Mouse (Mus musculus) neural tube, embryonic 15.5 days (tissue): Measurements from ENCODE around the gene Galnt2. TPM values are rescaled to one million over a fixed set of nuclear protein-coding genes. Genes with fewer than 3 reads are reported as not detected.

ENCODE experiments used
- ATAC-seq: fragments of 200-750 bp; cut with Nextera tagmentation; 2 replicates; pipeline ENCODE4 v1.8.0; 2017; ENCODE audit warnings: mild to moderate bottlenecking, moderate TSS enrichment, moderate library complexity; ENCODE audit not compliant: low FRiP score
- H3K27ac ChIP-seq: fragments of 300-500 bp; sonication (generic); replicated peaks from 2 replicates; pipeline ENCODE4 v1.5.1; 2015; ENCODE audit warnings: mild to moderate bottlenecking, inconsistent platforms
- H3K27me3 ChIP-seq: fragments of 300-500 bp; sonication (generic); replicated peaks from 2 replicates; pipeline ENCODE4 v1.6.1; 2015; ENCODE audit warnings: inconsistent platforms
- H3K36me3 ChIP-seq: fragments of 300-500 bp; sonication (generic); 2 replicates; pipeline ENCODE4 v1.6.1; 2015; ENCODE audit warnings: inconsistent platforms
- H3K4me1 ChIP-seq: fragments of 300-500 bp; sonication (generic); 2 replicates; pipeline ENCODE4 v1.6.1; 2015; ENCODE audit warnings: inconsistent platforms
- H3K4me2 ChIP-seq: fragments of 300-500 bp; sonication (generic); 2 replicates; pipeline ENCODE4 v1.6.1; 2015; ENCODE audit warnings: inconsistent platforms, mild to moderate bottlenecking, moderate library complexity
- H3K4me3 ChIP-seq: fragments of 300-500 bp; sonication (generic); replicated peaks from 2 replicates; pipeline ENCODE4 v1.5.1; 2015; ENCODE audit warnings: mild to moderate bottlenecking, inconsistent platforms
- H3K9ac ChIP-seq: fragments of 300-500 bp; sonication (generic); replicated peaks from 2 replicates; pipeline ENCODE4 v1.6.1; 2015; ENCODE audit warnings: mild to moderate bottlenecking, inconsistent platforms
- H3K9me3 ChIP-seq: fragments of 300-500 bp; sonication (generic); replicated peaks from 2 replicates; pipeline ENCODE4 v1.6.1; 2016; ENCODE audit warnings: inconsistent platforms
- WGBS: fragments of 180-500 bp; shearing (Covaris S2); methylation state at CpG from one replicate; pipeline ENCODE4 v1.1.7; 2015; ENCODE audit warnings: mixed read lengths; 5-methylcytosine and 5-hydroxymethylcytosine counted together
- polyA plus RNA-seq: library from polyadenylated mRNA; unstranded; fragments of >200 nt; fragmentation: Nextera tagmentation; extraction: Ambion mirVana; gene quantifications from 2 replicates; pipeline ENCODE4 v1.2.1, GENCODE M21; 2015

Gene Galnt2
- 59.7 and 62.7 TPM in 2 replicates for polyA plus RNA-seq

DNA sequence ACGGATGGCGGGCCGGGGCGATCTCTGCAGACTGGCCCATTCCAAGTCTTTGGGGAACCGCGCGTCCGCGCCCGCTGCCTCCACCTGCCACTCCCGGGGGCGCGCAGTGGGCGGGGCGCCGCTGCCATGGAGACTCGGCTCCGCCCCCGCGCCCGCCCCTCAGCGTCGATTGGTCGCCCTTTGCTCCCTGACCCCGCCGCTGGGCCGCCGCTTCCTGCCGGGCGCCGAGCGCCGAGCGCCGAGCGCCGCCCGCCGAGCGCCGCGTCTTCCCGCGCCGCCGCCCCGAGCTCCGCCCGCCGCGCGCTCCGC is at the start of gene Galnt2:
Galnt2 (plus strand) TSS at position 216 of the 309 bp plus-strand sequence.
- under 1% methylated on average over 27 of the region's 53 CpGs for WGBS
- Histone ChIP-seq H3K36me3 (no peaks in the 10 kb centered on the region), H3K4me2 (peak within 1 kb of the TSS; percentile 94), H3K4me3 (peak within 1 kb of the TSS; percentile 96), H3K27ac (peak within 1 kb of the TSS; percentile 79), H3K9ac (peak within 1 kb of the TSS; percentile 86), H3K27me3 (no peaks in the 10 kb centered on the region), H3K9me3 (no peaks in the 10 kb centered on the region), H3K4me1 (peaks cover 39% of the 10 kb centered on the region)
- peak; percentile 90 for ATAC-seq

- Histone ChIP-seq H3K27ac (no peak overlapping the region), H3K4me2 (no peak overlapping the region), H3K4me3 (no peak overlapping the region), H3K9me3 (no peaks in the 10 kb centered on the region), H3K27me3 (no peaks in the 10 kb centered on the region), H3K9ac (no peak overlapping the region), H3K36me3 (no peaks in the 10 kb centered on the region), H3K4me1 (peaks cover 31% of the 10 kb centered on the region)
- WGBS: 79% methylated on average over 5 of the region's 5 CpGs
- no peak for ATAC-seq
Observed at GRCm38 (mm10) chr8:124181751-124182150, 49.4 kb upstream of the Galnt2 start.

DNA sequence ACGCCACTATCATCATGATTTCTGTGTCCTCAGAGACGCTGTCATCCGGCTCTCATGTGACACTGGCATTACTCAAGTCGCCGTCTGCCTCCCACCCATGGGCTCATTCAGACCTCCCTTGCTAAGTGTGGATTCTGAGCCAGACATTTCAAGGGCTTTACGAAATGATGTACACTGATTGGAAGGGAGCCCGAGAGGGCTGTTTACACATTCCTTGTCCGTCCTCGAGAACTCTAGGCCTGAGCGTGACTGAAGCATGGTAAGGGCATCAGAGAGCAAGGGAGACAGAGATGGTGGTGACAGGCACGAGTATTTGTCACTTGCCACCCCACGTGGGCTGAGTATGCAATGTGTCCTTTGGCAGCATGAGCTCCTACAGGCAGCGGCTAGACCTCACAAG is 49.0 kb upstream of the Galnt2 start:
- Histone ChIP-seq H3K4me1 (peaks cover 31% of the 10 kb centered on the region), H3K27me3 (no peaks in the 10 kb centered on the region), H3K36me3 (no peaks in the 10 kb centered on the region), H3K9ac (no peak overlapping the region), H3K9me3 (no peaks in the 10 kb centered on the region), H3K4me2 (no peak overlapping the region), H3K4me3 (no peak overlapping the region), H3K27ac (no peak overlapping the region; the same call in 1 of the 2 replicates)
- ATAC-seq: no peak; the same call in 1 of the 2 replicates
- 43% methylated on average over 13 of the region's 13 CpGs for WGBS

- no peak overlapping the region for H3K4me2 ChIP-seq
- H3K36me3 ChIP-seq: no peaks in the 10 kb centered on the region
- 50% methylated on average over 3 of the region's 3 CpGs for WGBS
- peaks cover 31% of the 10 kb centered on the region for H3K4me1 ChIP-seq
- no peak for ATAC-seq
- H3K9me3 ChIP-seq: no peaks in the 10 kb centered on the region
- no peak overlapping the region for H3K9ac ChIP-seq
- H3K4me3 ChIP-seq: no peak overlapping the region
- H3K27ac ChIP-seq: peak overlapping the region; percentile 57; the same call in 1 of the 2 replicates
- H3K27me3 ChIP-seq: no peaks in the 10 kb centered on the region
Observed at GRCm38 (mm10) chr8:124184078-124184477, 47.1 kb upstream of the Galnt2 start.

DNA sequence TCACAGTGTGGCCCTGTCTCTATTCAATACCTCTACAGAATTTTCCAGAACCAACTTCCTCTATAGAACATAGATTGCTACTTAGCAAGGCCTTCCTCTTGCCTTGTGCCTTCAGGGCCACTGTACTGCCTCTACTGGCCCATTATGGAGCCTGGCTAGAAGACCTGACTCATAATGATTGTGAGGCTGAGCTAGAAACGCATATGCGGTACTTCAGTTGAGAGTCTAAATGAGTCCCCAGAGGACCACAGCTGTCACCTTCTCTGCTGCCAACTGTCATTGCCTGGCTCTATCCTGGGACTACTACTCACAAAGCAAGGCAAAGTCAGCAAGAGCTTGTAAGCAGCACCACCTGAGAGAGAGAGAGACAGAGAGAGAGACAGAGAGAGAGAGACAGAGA is 46.7 kb upstream of the Galnt2 start:
- Histone ChIP-seq H3K9me3 (no peaks in the 10 kb centered on the region), H3K4me1 (peaks cover 31% of the 10 kb centered on the region), H3K27me3 (no peaks in the 10 kb centered on the region), H3K4me3 (no peak overlapping the region), H3K4me2 (no peak overlapping the region), H3K27ac (peak overlapping the region; percentile 57; the same call in 1 of the 2 replicates), H3K9ac (no peak overlapping the region), H3K36me3 (no peaks in the 10 kb centered on the region)
- ATAC-seq: peak; percentile 66
- 24% methylated on average over 2 of the region's 2 CpGs for WGBS

DNA sequence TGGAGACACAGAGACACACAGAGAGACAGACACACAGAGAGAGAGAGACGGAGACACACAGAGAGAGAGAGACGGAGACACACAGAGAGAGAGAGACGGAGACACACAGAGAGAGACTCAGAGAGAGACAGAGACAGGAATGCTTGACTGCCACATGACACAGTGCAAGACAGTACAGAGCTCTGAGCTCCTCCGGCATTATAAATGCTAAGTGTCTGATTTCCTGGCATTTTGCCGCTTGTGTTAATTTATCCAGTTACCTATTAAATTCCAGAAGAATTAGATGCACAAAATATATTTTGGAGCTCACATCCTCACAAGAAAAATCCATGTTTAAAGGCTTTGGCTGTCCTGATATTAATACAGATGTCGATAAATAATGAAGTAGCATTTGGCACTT is 46.1 kb upstream of the Galnt2 start:
- 62% methylated on average over 6 of the region's 6 CpGs for WGBS
- no peaks in the 10 kb centered on the region for H3K9me3 ChIP-seq
- H3K36me3 ChIP-seq: no peaks in the 10 kb centered on the region
- no peak overlapping the region for H3K9ac ChIP-seq
- no peak for ATAC-seq
- H3K4me2 ChIP-seq: no peak overlapping the region
- no peak overlapping the region for H3K4me3 ChIP-seq
- H3K4me1 ChIP-seq: peaks cover 31% of the 10 kb centered on the region
- no peaks in the 10 kb centered on the region for H3K27me3 ChIP-seq
- H3K27ac ChIP-seq: no peak overlapping the region

- Histone ChIP-seq H3K4me2 (no peak overlapping the region), H3K27ac (no peak overlapping the region), H3K4me3 (no peak overlapping the region), H3K9ac (no peak overlapping the region), H3K9me3 (no peaks in the 10 kb centered on the region), H3K27me3 (no peaks in the 10 kb centered on the region), H3K4me1 (peaks cover 7% of the 10 kb centered on the region; the same call in 1 of the 2 replicates), H3K36me3 (no peaks in the 10 kb centered on the region)
- ATAC-seq: no peak
- 81% methylated on average over 7 of the region's 7 CpGs for WGBS
Observed at GRCm38 (mm10) chr8:124190388-124190787, 40.8 kb upstream of the Galnt2 start.

GRCm38 (mm10) chr8:124192242-124192641 is 38.9 kb upstream of the Galnt2 start:
- Histone ChIP-seq H3K9me3 (no peaks in the 10 kb centered on the region), H3K9ac (no peak overlapping the region), H3K27ac (no peak overlapping the region), H3K36me3 (no peaks in the 10 kb centered on the region), H3K27me3 (no peaks in the 10 kb centered on the region), H3K4me1 (peaks cover 11% of the 10 kb centered on the region; the same call in 1 of the 2 replicates), H3K4me2 (no peak overlapping the region), H3K4me3 (no peak overlapping the region)
- 73% methylated on average over 4 of the region's 4 CpGs for WGBS
- ATAC-seq: no peak

DNA sequence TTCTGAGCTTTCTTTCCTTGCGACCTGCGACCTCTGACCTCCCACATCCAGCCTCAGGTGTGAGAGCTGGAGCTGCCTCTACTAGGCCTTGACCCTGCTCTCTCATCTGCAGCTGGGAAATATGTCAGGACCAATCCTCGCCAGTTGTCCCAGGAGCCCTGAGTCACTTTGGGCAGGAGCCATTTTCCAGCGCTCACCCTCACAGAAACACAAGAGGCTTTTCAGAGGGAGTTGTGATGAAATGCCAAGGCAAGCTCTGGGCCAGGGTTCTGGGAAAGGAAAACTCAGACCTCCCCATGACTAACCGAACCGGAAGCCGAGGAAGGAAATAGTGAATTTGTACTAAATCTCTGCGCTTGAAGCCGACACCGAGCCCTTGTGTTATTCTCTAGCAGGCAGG is 38.2 kb upstream of the Galnt2 start:
- no peak for ATAC-seq

GRCm38 (mm10) chr8:124193992-124194391 is 37.2 kb upstream of the Galnt2 start:
- Histone ChIP-seq H3K4me1 (peaks cover 11% of the 10 kb centered on the region; the same call in 1 of the 2 replicates), H3K9ac (no peak overlapping the region), H3K36me3 (no peaks in the 10 kb centered on the region), H3K27me3 (no peaks in the 10 kb centered on the region), H3K4me3 (no peak overlapping the region), H3K27ac (no peak overlapping the region), H3K4me2 (no peak overlapping the region), H3K9me3 (no peaks in the 10 kb centered on the region)
- no peak; the same call in 1 of the 2 replicates for ATAC-seq
- WGBS: 65% methylated on average over 5 of the region's 5 CpGs

More for the DNA sequence above, 38.2 kb upstream of the Galnt2 start:
- no peak overlapping the region for H3K4me3 ChIP-seq
- H3K27me3 ChIP-seq: no peaks in the 10 kb centered on the region
- H3K27ac ChIP-seq: no peak overlapping the region
- H3K9me3 ChIP-seq: no peaks in the 10 kb centered on the region
- no peak overlapping the region for H3K9ac ChIP-seq
- 84% methylated on average over 10 of the region's 10 CpGs for WGBS
- H3K4me1 ChIP-seq: peaks cover 11% of the 10 kb centered on the region; the same call in 1 of the 2 replicates
- no peak overlapping the region for H3K4me2 ChIP-seq
- H3K36me3 ChIP-seq: no peaks in the 10 kb centered on the region

GRCm38 (mm10) chr8:124196195-124196594 is 35.0 kb upstream of the Galnt2 start:
- 66% methylated on average over 5 of the region's 5 CpGs for WGBS
- no peak overlapping the region for H3K4me3 ChIP-seq
- H3K4me1 ChIP-seq: peaks cover 17% of the 10 kb centered on the region; the same call in 1 of the 2 replicates
- no peak overlapping the region for H3K9ac ChIP-seq
- no peaks in the 10 kb centered on the region for H3K9me3 ChIP-seq
- H3K4me2 ChIP-seq: no peak overlapping the region
- no peak for ATAC-seq
- no peaks in the 10 kb centered on the region for H3K36me3 ChIP-seq
- no peaks in the 10 kb centered on the region for H3K27me3 ChIP-seq
- no peak overlapping the region for H3K27ac ChIP-seq

GRCm38 (mm10) chr8:124196797-124197196 is 34.4 kb upstream of the Galnt2 start:
- no peak overlapping the region for H3K27ac ChIP-seq
- ATAC-seq: no peak
- 65% methylated on average over 5 of the region's 5 CpGs for WGBS
- H3K4me1 ChIP-seq: peaks cover 17% of the 10 kb centered on the region; the same call in 1 of the 2 replicates
- no peak overlapping the region for H3K9ac ChIP-seq
- H3K36me3 ChIP-seq: no peaks in the 10 kb centered on the region
- H3K4me3 ChIP-seq: no peak overlapping the region
- H3K4me2 ChIP-seq: no peak overlapping the region
- H3K27me3 ChIP-seq: no peaks in the 10 kb centered on the region
- H3K9me3 ChIP-seq: no peaks in the 10 kb centered on the region
